Mouse (Mus musculus) MEL (cell line): ENCODE results near the gene Phlda1.

Source experiments
- NRF1 ChIP-seq: IDR thresholded peaks from 2 replicates; pipeline ENCODE4 v1.6.1; 2014; ENCODE audit warnings: low read depth, mild to moderate bottlenecking, inconsistent platforms, low read length, improper control_type of control experiment, moderate library complexity; ENCODE audit not compliant: poor library complexity, insufficient read depth, severe bottlenecking
- POLR2A ChIP-seq, 2 experiments: IDR thresholded peaks; 2 replicates each; pipeline ENCODE4 v1.6.1; 2011 to 2012; ENCODE audit warnings: low read length in 2 of 2, mild to moderate bottlenecking in 2 of 2, control low read depth in 1 of 2, improper control_type of control experiment in 1 of 2, low read depth in 1 of 2, moderate library complexity in 1 of 2; ENCODE audit not compliant: control insufficient read depth in 1 of 2, insufficient read depth in 1 of 2, poor library complexity in 1 of 2

GRCm38 (mm10) chr10:111521636-111522035, 15.6 kb downstream of the Phlda1 start:
- no peak for TF ChIP-seq NRF1
- no peak for TF ChIP-seq POLR2A (IDR thresholded peaks at IDR 0.05; ENCODE audit: control insufficient read depth in 1 of 2, insufficient read depth in 1 of 2, low read depth in 1 of 2, low read length in 2 of 2, poor library complexity in 1 of 2)
